In genomic region chr7:19458591-19459111, GRCm38 (mm10) we compare ENCODE assay signal across 8 mouse cellular contexts. TPM values are rescaled to one million over a fixed set of nuclear protein-coding genes. Genes with fewer than 3 reads are reported as not detected.
DNase-seq lines count a peak whose midpoint lies in the region; ATAC-seq and TF ChIP-seq lines count a peak whose summit lies in the region.

Gene Mark4 (minus strand): TSS chr7:19458821.

- H3K4me2 ChIP-seq in heart, embryonic 11.5 days: peak within 1 kb of the TSS; percentile 97
- peak within 1 kb of the TSS; percentile 84 for H3K4me2 ChIP-seq in kidney, embryonic 16.5 days (replicated peaks; ENCODE audit: low read depth, low read length)
- H3K4me2 ChIP-seq in liver, embryonic 12.5 days: peak within 1 kb of the TSS; percentile 97
- H3K4me2 ChIP-seq in stomach, embryonic 14.5 days (replicated peaks; ENCODE audit: low read depth, low read length): peak within 1 kb of the TSS; percentile 97

- H3K79me3 ChIP-seq in C2C12 (ENCODE audit: low read depth): peaks cover 3% of the 10 kb centered on the region

- peak within 1 kb of the TSS; percentile 77 for H3ac ChIP-seq in C2C12 (ENCODE audit: control insufficient read depth, insufficient read length, low read depth)

- TF ChIP-seq POLR2A in brain, embryonic 14.5 days (IDR thresholded peaks at IDR 0.05; ENCODE audit: borderline replicate concordance, extremely low read depth, insufficient read depth, insufficient read length, poor library complexity, severe bottlenecking): peak; percentile 27; the same call in 1 of the 2 replicates

- TF ChIP-seq CTCF in C2C12 (IDR thresholded peaks at IDR 0.05; ENCODE audit: control insufficient read depth, insufficient read depth, insufficient read length): no peak
- TF ChIP-seq CTCF in brain, embryonic 14.5 days (IDR thresholded peaks at IDR 0.05; ENCODE audit: borderline replicate concordance, extremely low read depth, insufficient read depth, insufficient read length): no peak

- H3K27me3 ChIP-seq in C2C12 (ENCODE audit: control insufficient read depth, insufficient read depth, insufficient read length): no peaks in the 10 kb centered on the region
- H3K27me3 ChIP-seq in heart, embryonic 11.5 days (ENCODE audit: control insufficient read depth, insufficient read depth, low read length): no peaks in the 10 kb centered on the region
- H3K27me3 ChIP-seq in kidney, embryonic 16.5 days (ENCODE audit: insufficient read depth, low read length): no peaks in the 10 kb centered on the region
- no peaks in the 10 kb centered on the region; the same call in 1 of the 2 replicates for H3K27me3 ChIP-seq in liver, embryonic 12.5 days (replicated peaks)
- no peaks in the 10 kb centered on the region for H3K27me3 ChIP-seq in stomach, embryonic 14.5 days (ENCODE audit: control insufficient read depth, insufficient read depth, low read length)

- H3K4me3 ChIP-seq in C2C12 (ENCODE audit: insufficient read depth, poor library complexity, severe bottlenecking): peak within 1 kb of the TSS; percentile 57
- peak within 1 kb of the TSS; percentile 98 for H3K4me3 ChIP-seq in heart, embryonic 11.5 days (ENCODE audit: low read depth, low read length)
- H3K4me3 ChIP-seq in kidney, embryonic 16.5 days (ENCODE audit: low read length): peak within 1 kb of the TSS; percentile 94
- peak within 1 kb of the TSS; percentile 92 for H3K4me3 ChIP-seq in liver, embryonic 12.5 days
- peak within 1 kb of the TSS; percentile 92 for H3K4me3 ChIP-seq in stomach, embryonic 14.5 days (ENCODE audit: low read depth, low read length)

- peak within 1 kb of the TSS; percentile 77 for H3K27ac ChIP-seq in heart, embryonic 11.5 days (ENCODE audit: low read depth, low read length)
- peak within 1 kb of the TSS; percentile 75 for H3K27ac ChIP-seq in kidney, embryonic 16.5 days (ENCODE audit: low read length)
- H3K27ac ChIP-seq in liver, embryonic 12.5 days: peak within 1 kb of the TSS; percentile 76
- peak within 1 kb of the TSS; percentile 52; the same call in 1 of the 2 replicates for H3K27ac ChIP-seq in stomach, embryonic 14.5 days (ENCODE audit: low read length)

- no peaks in the 10 kb centered on the region for H3K9me3 ChIP-seq in heart, embryonic 11.5 days (replicated peaks; ENCODE audit: control insufficient read depth, low read length)
- H3K9me3 ChIP-seq in kidney, embryonic 16.5 days (ENCODE audit: low read length): no peaks in the 10 kb centered on the region
- no peaks in the 10 kb centered on the region for H3K9me3 ChIP-seq in liver, embryonic 12.5 days (replicated peaks)
- no peaks in the 10 kb centered on the region for H3K9me3 ChIP-seq in stomach, embryonic 14.5 days (ENCODE audit: control insufficient read depth, low read depth, low read length)

- peaks cover 26% of the 10 kb centered on the region for H3K4me1 ChIP-seq in heart, embryonic 11.5 days (ENCODE audit: control insufficient read depth, insufficient read depth, low read length)
- peaks cover 19% of the 10 kb centered on the region for H3K4me1 ChIP-seq in kidney, embryonic 16.5 days (ENCODE audit: insufficient read depth, low read length)
- H3K4me1 ChIP-seq in liver, embryonic 12.5 days: peaks cover 73% of the 10 kb centered on the region
- peaks cover 11% of the 10 kb centered on the region for H3K4me1 ChIP-seq in stomach, embryonic 14.5 days (ENCODE audit: control insufficient read depth, insufficient read depth, low read length)

- no peaks in the 10 kb centered on the region for H3K36me3 ChIP-seq in C2C12 (ENCODE audit: control insufficient read depth, insufficient read depth)
- no peaks in the 10 kb centered on the region for H3K36me3 ChIP-seq in heart, embryonic 11.5 days (ENCODE audit: control insufficient read depth, insufficient read depth, low read length)
- no peaks in the 10 kb centered on the region for H3K36me3 ChIP-seq in kidney, embryonic 16.5 days (ENCODE audit: insufficient read depth, low read length)
- peaks cover 7% of the 10 kb centered on the region; the same call in 1 of the 2 replicates for H3K36me3 ChIP-seq in liver, embryonic 12.5 days
- H3K36me3 ChIP-seq in stomach, embryonic 14.5 days (ENCODE audit: control insufficient read depth, insufficient read depth, low read length): no peaks in the 10 kb centered on the region; the same call in none of the 2 replicates

- DNase-seq in brain, embryonic 14.5 days (ENCODE audit: low read depth): peak; percentile 93
- DNase-seq in natural killer cell, adult 2 months (ENCODE audit: low spot score in 2 of 2): peak; percentile 61 to 70

- H3K9ac ChIP-seq in heart, embryonic 11.5 days (ENCODE audit: low read depth, low read length): peak within 1 kb of the TSS; percentile 92
- peak within 1 kb of the TSS; percentile 91 for H3K9ac ChIP-seq in kidney, embryonic 16.5 days (replicated peaks; ENCODE audit: low read length)
- H3K9ac ChIP-seq in liver, embryonic 12.5 days: peak within 1 kb of the TSS; percentile 87
- peak within 1 kb of the TSS; percentile 91 for H3K9ac ChIP-seq in stomach, embryonic 14.5 days (replicated peaks; ENCODE audit: low read depth, low read length)

- 0 out of 2 replicates have a peak, but pooled peaks have one; percentile 40 for ATAC-seq in erythroblast, adult 5-6 weeks (replicated peaks; ENCODE audit: low FRiP score, poor library complexity, severe bottlenecking)
- ATAC-seq in heart, embryonic 11.5 days (replicated peaks; ENCODE audit: insufficient number of reproducible peaks, low FRiP score, low TSS enrichment): peak; percentile 82
- ATAC-seq in kidney, embryonic 16.5 days (ENCODE audit: low FRiP score, low TSS enrichment): peak; percentile 81
- ATAC-seq in liver, embryonic 12.5 days: peak; percentile 84
- ATAC-seq in stomach, embryonic 14.5 days (ENCODE audit: insufficient number of reproducible peaks, insufficient read depth, low FRiP score, low read depth): peak; percentile 86

- 0% methylated on average over 26 of the region's 42 CpGs for WGBS in heart, embryonic 11.5 days (ENCODE audit: insufficient replicate concordance)
- WGBS in kidney, embryonic 16.5 days: 3% methylated on average over 12 of the region's 42 CpGs
- WGBS in liver, embryonic 12.5 days (ENCODE audit: insufficient replicate concordance): under 1% methylated on average over 25 of the region's 42 CpGs
- under 1% methylated on average over 28 of the region's 42 CpGs for WGBS in stomach, embryonic 14.5 days

- peaks cover 24% of the 10 kb centered on the region for H3K79me2 ChIP-seq in C2C12 (ENCODE audit: control insufficient read depth, insufficient read depth)

TF ChIP-seq in C2C12, 6 proteins besides CTCF, POLR2A, EP300 and RAD21:
- no peak for TF ChIP-seq USF1 (IDR thresholded peaks at IDR 0.05; ENCODE audit: low read depth)
- TF ChIP-seq MAX (IDR thresholded peaks at IDR 0.05): no peak
- TF ChIP-seq MYOD1 (IDR thresholded peaks at IDR 0.05; ENCODE audit: control insufficient read depth, insufficient read length, low read depth): no peak
TF ChIP-seq in C2C12: peak in this region for 0.

RNA-seq across cellular contexts. Expression of gene Mark4, which starts in this region (rescaled TPM):
- 12.9 TPM for polyA plus RNA-seq in C2C12 (2012; fragmentation: generic; extraction: Trizol)
- 50.7 and 67.0 TPM in 2 replicates for polyA plus RNA-seq in brain, embryonic 14.5 days (2012; rRNA removed)
- total RNA-seq in erythroblast, adult 5-6 weeks (2015; ENCODE audit: low replicate concordance): 1.9 and 5.2 TPM in 2 replicates
- 1.7 and 2.8 TPM in 2 replicates for total RNA-seq in erythroblast, adult 5-6 weeks (2017; ENCODE audit: low replicate concordance)
- 8.0 and 9.7 TPM in 2 replicates for polyA plus RNA-seq in heart, embryonic 11.5 days (2014; fragmentation: Nextera tagmentation; extraction: Ambion mirVana)
- polyA plus RNA-seq in kidney, embryonic 16.5 days (2015; fragmentation: Nextera tagmentation; extraction: Ambion mirVana): 6.8 and 6.9 TPM in 2 replicates
- 3.8 and 4.2 TPM in 2 replicates for polyA plus RNA-seq in liver, embryonic 12.5 days (2016; fragmentation: Nextera tagmentation; extraction: Ambion mirVana)
- polyA plus RNA-seq in stomach, embryonic 14.5 days (2014; fragmentation: Nextera tagmentation; extraction: Ambion mirVana): 8.6 and 9.7 TPM in 2 replicates

Comparison
In these comparisons a context has a peak if more than half of its experiments do, and no peak if none do; other contexts are left out.
1. Peak in every context shown above with its lines: DNase-seq, ATAC-seq, H3K4me3 ChIP-seq and H3K27ac ChIP-seq.